Mouse (Mus musculus): ENCODE measurements around the gene Ssbp2. TPM values are rescaled to one million over a fixed set of nuclear protein-coding genes. Genes with fewer than 3 reads are reported as not detected.

Gene Ssbp2
- polyA plus RNA-seq, 1 experiment: 7.9 TPM

DNA sequence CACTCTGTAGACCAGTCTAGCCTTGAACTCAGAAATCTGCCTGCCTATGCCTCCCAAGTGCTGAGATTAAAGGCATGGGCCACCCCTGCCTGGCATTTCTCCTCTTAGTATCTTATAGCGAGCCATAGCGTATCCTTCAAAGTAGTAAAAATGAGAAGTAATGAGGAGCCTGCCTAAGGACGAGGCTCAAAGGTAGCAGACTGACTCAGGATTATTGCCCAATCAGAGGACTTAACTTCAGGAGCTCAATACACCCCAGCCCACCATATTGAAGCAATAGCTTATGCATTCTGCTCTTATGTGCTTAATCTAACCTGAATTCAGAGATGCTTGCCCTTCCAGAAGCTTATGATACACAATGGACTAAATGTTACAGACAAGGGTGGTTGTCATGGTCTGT is 7.8 kb upstream of the Ssbp2 start:
- H3K27ac ChIP-seq (ENCODE audit: control insufficient read depth, insufficient read depth, low read depth, low read length): no peak overlapping the region
- H3K36me3 ChIP-seq (ENCODE audit: control insufficient read depth, insufficient read depth, low read length): no peaks in the 10 kb centered on the region
- no peaks in the 10 kb centered on the region for H3K27me3 ChIP-seq (ENCODE audit: control insufficient read depth, insufficient read depth, low read length)
- no peak overlapping the region for H3K4me3 ChIP-seq (ENCODE audit: control insufficient read depth, low read depth, low read length)
- no peaks in the 10 kb centered on the region for H3K4me1 ChIP-seq (ENCODE audit: control insufficient read depth, insufficient read depth, low read length)
- no peak for TF ChIP-seq POLR2A (IDR thresholded peaks at IDR 0.05; ENCODE audit: control insufficient read depth, low read depth, low read length)
- no peak for TF ChIP-seq CTCF (IDR thresholded peaks at IDR 0.05; ENCODE audit: control insufficient read depth, insufficient read depth, insufficient replicate concordance, low read depth, low read length)

DNA sequence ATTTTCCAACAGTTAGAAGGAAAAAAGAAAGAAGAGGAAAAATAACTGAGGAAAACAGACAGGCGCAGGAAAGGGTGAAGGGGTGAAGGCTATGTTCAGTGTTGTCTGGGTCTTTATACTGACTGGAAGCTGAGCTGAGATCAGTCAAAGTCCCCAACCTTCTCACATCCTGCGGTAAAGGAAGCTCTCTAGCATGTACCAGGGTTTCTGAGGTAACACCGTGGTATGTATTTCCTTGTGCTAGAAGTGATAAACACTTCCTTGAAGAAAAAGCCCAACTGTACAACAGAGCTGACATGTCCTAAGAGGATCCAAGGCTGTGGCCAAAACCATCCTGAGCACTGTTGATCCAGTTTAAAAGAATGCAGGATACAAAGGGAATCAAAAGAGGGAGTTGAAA is 6.8 kb upstream of the Ssbp2 start:
- TF ChIP-seq CTCF (IDR thresholded peaks at IDR 0.05; ENCODE audit: control insufficient read depth, insufficient read depth, insufficient replicate concordance, low read depth, low read length) (no peak), POLR2A (IDR thresholded peaks at IDR 0.05; ENCODE audit: control insufficient read depth, low read depth, low read length) (no peak)
- Histone ChIP-seq H3K4me1 (ENCODE audit: control insufficient read depth, insufficient read depth, low read length) (no peaks in the 10 kb centered on the region), H3K4me3 (ENCODE audit: control insufficient read depth, low read depth, low read length) (no peak overlapping the region)

GRCm38 (mm10) chr13:91456041-91456440 is 4.0 kb upstream of the Ssbp2 start:
- Histone ChIP-seq H3K27me3 (ENCODE audit: control insufficient read depth, insufficient read depth, low read length) (no peaks in the 10 kb centered on the region), H3K4me1 (ENCODE audit: control insufficient read depth, insufficient read depth, low read length) (peaks cover 7% of the 10 kb centered on the region), H3K36me3 (ENCODE audit: control insufficient read depth, insufficient read depth, low read length) (no peaks in the 10 kb centered on the region), H3K27ac (ENCODE audit: control insufficient read depth, insufficient read depth, low read depth, low read length) (no peak overlapping the region), H3K4me3 (ENCODE audit: control insufficient read depth, low read depth, low read length) (no peak overlapping the region)
- TF ChIP-seq CTCF (IDR thresholded peaks at IDR 0.05; ENCODE audit: control insufficient read depth, insufficient read depth, insufficient replicate concordance, low read depth, low read length) (no peak), POLR2A (IDR thresholded peaks at IDR 0.05; ENCODE audit: control insufficient read depth, low read depth, low read length) (no peak)

More for the DNA sequence above, 6.8 kb upstream of the Ssbp2 start:
- H3K36me3 ChIP-seq (ENCODE audit: control insufficient read depth, insufficient read depth, low read length): no peaks in the 10 kb centered on the region
- no peak overlapping the region for H3K27ac ChIP-seq (ENCODE audit: control insufficient read depth, insufficient read depth, low read depth, low read length)
- no peaks in the 10 kb centered on the region for H3K27me3 ChIP-seq (ENCODE audit: control insufficient read depth, insufficient read depth, low read length)

GRCm38 (mm10) chr13:91456735-91457134 is 3.3 kb upstream of the Ssbp2 start:
- H3K4me3 ChIP-seq (ENCODE audit: control insufficient read depth, low read depth, low read length): no peak overlapping the region
- no peak overlapping the region for H3K27ac ChIP-seq (ENCODE audit: control insufficient read depth, insufficient read depth, low read depth, low read length)
- H3K4me1 ChIP-seq (ENCODE audit: control insufficient read depth, insufficient read depth, low read length): peaks cover 7% of the 10 kb centered on the region
- no peak for TF ChIP-seq CTCF (IDR thresholded peaks at IDR 0.05; ENCODE audit: control insufficient read depth, insufficient read depth, insufficient replicate concordance, low read depth, low read length)
- TF ChIP-seq POLR2A (IDR thresholded peaks at IDR 0.05; ENCODE audit: control insufficient read depth, low read depth, low read length): no peak
- no peaks in the 10 kb centered on the region for H3K36me3 ChIP-seq (ENCODE audit: control insufficient read depth, insufficient read depth, low read length)
- no peaks in the 10 kb centered on the region for H3K27me3 ChIP-seq (ENCODE audit: control insufficient read depth, insufficient read depth, low read length)

GRCm38 (mm10) chr13:91457974-91458373 is 2.1 kb upstream of the Ssbp2 start:
- no peak overlapping the region for H3K27ac ChIP-seq (ENCODE audit: control insufficient read depth, insufficient read depth, low read depth, low read length)
- no peak overlapping the region for H3K4me3 ChIP-seq (ENCODE audit: control insufficient read depth, low read depth, low read length)
- H3K36me3 ChIP-seq (ENCODE audit: control insufficient read depth, insufficient read depth, low read length): no peaks in the 10 kb centered on the region
- H3K27me3 ChIP-seq (ENCODE audit: control insufficient read depth, insufficient read depth, low read length): no peaks in the 10 kb centered on the region
- TF ChIP-seq POLR2A (IDR thresholded peaks at IDR 0.05; ENCODE audit: control insufficient read depth, low read depth, low read length) (no peak), CTCF (IDR thresholded peaks at IDR 0.05; ENCODE audit: control insufficient read depth, insufficient read depth, insufficient replicate concordance, low read depth, low read length) (no peak)
- H3K4me1 ChIP-seq (ENCODE audit: control insufficient read depth, insufficient read depth, low read length): peaks cover 7% of the 10 kb centered on the region

- Histone ChIP-seq H3K27me3 (ENCODE audit: control insufficient read depth, insufficient read depth, low read length) (no peaks in the 10 kb centered on the region), H3K4me1 (ENCODE audit: control insufficient read depth, insufficient read depth, low read length) (peaks cover 7% of the 10 kb centered on the region), H3K36me3 (ENCODE audit: control insufficient read depth, insufficient read depth, low read length) (no peaks in the 10 kb centered on the region), H3K4me3 (ENCODE audit: control insufficient read depth, low read depth, low read length) (no peak overlapping the region), H3K27ac (ENCODE audit: control insufficient read depth, insufficient read depth, low read depth, low read length) (no peak overlapping the region)
- TF ChIP-seq CTCF (IDR thresholded peaks at IDR 0.05; ENCODE audit: control insufficient read depth, insufficient read depth, insufficient replicate concordance, low read depth, low read length): no peak
- TF ChIP-seq POLR2A (IDR thresholded peaks at IDR 0.05; ENCODE audit: control insufficient read depth, low read depth, low read length): no peak
Observed at GRCm38 (mm10) chr13:91459489-91459888, 594 bp upstream of the Ssbp2 start.

- H3K27me3 ChIP-seq (ENCODE audit: control insufficient read depth, insufficient read depth, low read length): no peaks in the 10 kb centered on the region
- H3K27ac ChIP-seq (ENCODE audit: control insufficient read depth, insufficient read depth, low read depth, low read length): peak overlapping the region; percentile 96
- no peaks in the 10 kb centered on the region for H3K36me3 ChIP-seq (ENCODE audit: control insufficient read depth, insufficient read depth, low read length)
- peak overlapping the region; percentile 93 for H3K4me3 ChIP-seq (ENCODE audit: control insufficient read depth, low read depth, low read length)
- peaks cover 7% of the 10 kb centered on the region for H3K4me1 ChIP-seq (ENCODE audit: control insufficient read depth, insufficient read depth, low read length)
- TF ChIP-seq POLR2A (IDR thresholded peaks at IDR 0.05; ENCODE audit: control insufficient read depth, low read depth, low read length): peak; percentile 30; the same call in 1 of the 2 replicates
- no peak for TF ChIP-seq CTCF (IDR thresholded peaks at IDR 0.05; ENCODE audit: control insufficient read depth, insufficient read depth, insufficient replicate concordance, low read depth, low read length)
Observed at GRCm38 (mm10) chr13:91460621-91461284, 670 bp downstream of the Ssbp2 start.

All from testis, adult 2 months (tissue).